ENCODE assay signal across 11 mouse cellular contexts in the genomic region with DNA sequence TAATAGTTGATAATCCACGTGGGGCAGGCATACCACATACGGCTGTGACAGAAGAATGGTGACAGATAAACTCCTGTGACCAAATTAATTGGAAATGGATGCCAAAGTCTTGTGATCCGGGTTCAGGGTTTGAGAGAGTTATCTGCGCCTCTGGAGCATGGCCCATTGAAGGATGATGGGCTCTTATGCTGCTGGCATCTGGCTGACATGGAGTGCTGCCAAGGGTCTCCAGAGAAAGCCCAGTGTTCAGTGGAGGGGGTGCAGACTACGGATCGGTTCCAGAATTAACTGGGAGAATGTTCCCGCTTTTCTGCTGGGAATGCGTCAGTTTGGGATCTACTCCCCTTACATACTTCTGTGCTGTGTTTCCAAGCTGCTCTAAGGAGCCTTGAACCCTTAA.
A peak's percentile ranks its signal among the peaks of the same experiment; 100 is the strongest.
DNase-seq lines count a peak whose midpoint lies in the region; ATAC-seq and TF ChIP-seq lines count a peak whose summit lies in the region.
"Had no signal": no experiment of that assay in that cellular context is flagged by ENCODE, and none has a peak within 500 bp of the region (broad histone marks: within the 10 kb centered on the region; RNA-seq: fewer than 3 reads in every experiment).

No protein-coding gene starts in this region.

- no peak overlapping the region for H3K27ac ChIP-seq in forebrain, embryonic 15.5 days (replicated peaks)
- no peak overlapping the region for H3K27ac ChIP-seq in forebrain, embryonic 10.5 days
- no peak overlapping the region for H3K27ac ChIP-seq in hindbrain, embryonic 14.5 days
- H3K27ac ChIP-seq in hindbrain, embryonic 12.5 days, result no peak overlapping the region
- H3K27ac ChIP-seq in midbrain, embryonic 14.5 days (replicated peaks; ENCODE audit: low read depth, low read length), result no peak overlapping the region
- no peak overlapping the region for H3K27ac ChIP-seq in midbrain, embryonic 11.5 days (ENCODE audit: low read depth, low read length)
- H3K27ac ChIP-seq in midbrain, postnatal 0 days (ENCODE audit: low read depth, low read length), result no peak overlapping the region
- H3K27ac ChIP-seq: embryonic facial prominence, embryonic 12.5 days; liver, embryonic 14.5 days had no signal

- 0 out of 2 replicates have a peak, but pooled peaks cover 3% of the 10 kb centered on the region for H3K4me1 ChIP-seq in forebrain, embryonic 15.5 days
- H3K4me1 ChIP-seq in forebrain, embryonic 10.5 days, result peaks cover 2% of the 10 kb centered on the region
- H3K4me1 ChIP-seq in hindbrain, embryonic 14.5 days (replicated peaks; ENCODE audit: control insufficient read depth, insufficient read depth, low read length), result 0 out of 2 replicates have a peak, but pooled peaks cover 5% of the 10 kb centered on the region
- peaks cover 2% of the 10 kb centered on the region; the same call in 1 of the 2 replicates for H3K4me1 ChIP-seq in hindbrain, embryonic 12.5 days
- H3K4me1 ChIP-seq in midbrain, embryonic 14.5 days (ENCODE audit: control insufficient read depth, insufficient read depth, low read length), result peaks cover 8% of the 10 kb centered on the region
- no peaks in the 10 kb centered on the region for H3K4me1 ChIP-seq in midbrain, embryonic 11.5 days (ENCODE audit: control insufficient read depth, insufficient read depth, low read length)
- no peaks in the 10 kb centered on the region for H3K4me1 ChIP-seq in midbrain, postnatal 0 days (ENCODE audit: insufficient read depth, low read length)
- H3K4me1 ChIP-seq: embryonic facial prominence, embryonic 12.5 days had no signal

- no peaks in the 10 kb centered on the region for H3K9me3 ChIP-seq in forebrain, embryonic 15.5 days
- H3K9me3 ChIP-seq in forebrain, embryonic 10.5 days, result no peaks in the 10 kb centered on the region
- H3K9me3 ChIP-seq in hindbrain, embryonic 14.5 days (ENCODE audit: control insufficient read depth, low read length), result no peaks in the 10 kb centered on the region
- H3K9me3 ChIP-seq in hindbrain, embryonic 12.5 days (replicated peaks), result no peaks in the 10 kb centered on the region
- H3K9me3 ChIP-seq in midbrain, embryonic 14.5 days (ENCODE audit: control insufficient read depth, low read length), result no peaks in the 10 kb centered on the region
- H3K9me3 ChIP-seq in midbrain, embryonic 11.5 days (ENCODE audit: control insufficient read depth, low read length), result no peaks in the 10 kb centered on the region
- H3K9me3 ChIP-seq in midbrain, postnatal 0 days (ENCODE audit: low read length), result no peaks in the 10 kb centered on the region
- H3K9me3 ChIP-seq: embryonic facial prominence, embryonic 12.5 days had no signal

- no peak overlapping the region for H3K4me2 ChIP-seq in forebrain, embryonic 15.5 days (replicated peaks)
- H3K4me2 ChIP-seq in hindbrain, embryonic 14.5 days (replicated peaks), result no peak overlapping the region
- H3K4me2 ChIP-seq in hindbrain, embryonic 12.5 days (replicated peaks), result no peak overlapping the region
- H3K4me2 ChIP-seq in midbrain, embryonic 14.5 days (ENCODE audit: low read length), result no peak overlapping the region
- no peak overlapping the region for H3K4me2 ChIP-seq in midbrain, embryonic 11.5 days
- H3K4me2 ChIP-seq in midbrain, postnatal 0 days (ENCODE audit: low read depth, low read length, poor library complexity, severe bottlenecking), result no peak overlapping the region
- H3K4me2 ChIP-seq: embryonic facial prominence, embryonic 12.5 days had no signal

- WGBS in forebrain, embryonic 15.5 days, result 43% methylated on average over 8 of the region's 8 CpGs
- WGBS in forebrain, embryonic 10.5 days, result 87% methylated on average over 8 of the region's 8 CpGs
- 62% methylated on average over 8 of the region's 8 CpGs for WGBS in hindbrain, embryonic 14.5 days
- WGBS in hindbrain, embryonic 12.5 days, result 76% methylated on average over 8 of the region's 8 CpGs
- 48% methylated on average over 8 of the region's 8 CpGs for WGBS in midbrain, embryonic 14.5 days
- 79% methylated on average over 8 of the region's 8 CpGs for WGBS in midbrain, embryonic 11.5 days
- 46% methylated on average over 8 of the region's 8 CpGs for WGBS in midbrain, postnatal 0 days

- TF ChIP-seq CTCF in midbrain, postnatal 0 days (IDR thresholded peaks at IDR 0.05), result no peak

- no peaks in the 10 kb centered on the region for H3K36me3 ChIP-seq in forebrain, embryonic 15.5 days
- no peaks in the 10 kb centered on the region for H3K36me3 ChIP-seq in forebrain, embryonic 10.5 days (replicated peaks)
- no peaks in the 10 kb centered on the region for H3K36me3 ChIP-seq in hindbrain, embryonic 14.5 days (replicated peaks; ENCODE audit: control insufficient read depth, insufficient read depth)
- no peaks in the 10 kb centered on the region for H3K36me3 ChIP-seq in hindbrain, embryonic 12.5 days
- H3K36me3 ChIP-seq in midbrain, embryonic 14.5 days (ENCODE audit: control insufficient read depth, insufficient read depth, low read length), result no peaks in the 10 kb centered on the region
- no peaks in the 10 kb centered on the region for H3K36me3 ChIP-seq in midbrain, embryonic 11.5 days (ENCODE audit: control insufficient read depth, insufficient read depth, low read length)
- no peaks in the 10 kb centered on the region for H3K36me3 ChIP-seq in midbrain, postnatal 0 days (ENCODE audit: insufficient read depth, low read length)
- H3K36me3 ChIP-seq: embryonic facial prominence, embryonic 12.5 days had no signal

- ATAC-seq in forebrain, embryonic 15.5 days (replicated peaks), result 0 out of 2 replicates have a peak, but pooled peaks have one; percentile 23
- peak; percentile 55; the same call in 1 of the 2 replicates for ATAC-seq in hindbrain, embryonic 14.5 days (ENCODE audit: low FRiP score)
- no peak for ATAC-seq in hindbrain, embryonic 12.5 days (ENCODE audit: low FRiP score)
- ATAC-seq in midbrain, embryonic 14.5 days (ENCODE audit: low FRiP score, low TSS enrichment), result peak; percentile 57; the same call in 1 of the 2 replicates
- ATAC-seq in midbrain, embryonic 11.5 days (ENCODE audit: low FRiP score), result no peak
- no peak; the same call in 1 of the 2 replicates for ATAC-seq in midbrain, postnatal 0 days (ENCODE audit: low FRiP score)

- DNase-seq in forebrain, embryonic 10.5 days (ENCODE audit: extremely low spot score, low spot score), result no peak
- DNase-seq in hindbrain, embryonic 14.5 days (ENCODE audit: low spot score), result no peak
- peak; percentile 59 for DNase-seq in midbrain, embryonic 14.5 days
- no peak for DNase-seq in midbrain, embryonic 11.5 days (ENCODE audit: low spot score, missing footprints)
- DNase-seq in midbrain, postnatal 0 days (ENCODE audit: low spot score), result peak; percentile 58
- DNase-seq: thymus, postnatal 4 days had no signal

- no peak overlapping the region for H3K9ac ChIP-seq in forebrain, embryonic 15.5 days (replicated peaks)
- no peak overlapping the region for H3K9ac ChIP-seq in hindbrain, embryonic 14.5 days
- no peak overlapping the region for H3K9ac ChIP-seq in hindbrain, embryonic 12.5 days
- no peak overlapping the region; the same call in 1 of the 2 replicates for H3K9ac ChIP-seq in midbrain, embryonic 14.5 days (replicated peaks; ENCODE audit: low read length)
- H3K9ac ChIP-seq in midbrain, embryonic 11.5 days (ENCODE audit: low read length), result no peak overlapping the region
- H3K9ac ChIP-seq in midbrain, postnatal 0 days (replicated peaks; ENCODE audit: low read length, poor library complexity, severe bottlenecking), result no peak overlapping the region
- H3K9ac ChIP-seq: embryonic facial prominence, embryonic 12.5 days; liver, embryonic 14.5 days had no signal

- no peak overlapping the region for H3K4me3 ChIP-seq in forebrain, embryonic 15.5 days
- no peak overlapping the region for H3K4me3 ChIP-seq in forebrain, embryonic 10.5 days
- H3K4me3 ChIP-seq in hindbrain, embryonic 14.5 days (replicated peaks; ENCODE audit: low read length), result no peak overlapping the region
- H3K4me3 ChIP-seq in hindbrain, embryonic 12.5 days, result no peak overlapping the region
- no peak overlapping the region for H3K4me3 ChIP-seq in midbrain, embryonic 14.5 days (replicated peaks; ENCODE audit: low read depth, low read length)
- H3K4me3 ChIP-seq in midbrain, embryonic 11.5 days (ENCODE audit: low read depth, low read length), result no peak overlapping the region
- no peak overlapping the region for H3K4me3 ChIP-seq in midbrain, postnatal 0 days (ENCODE audit: low read depth, low read length)
- H3K4me3 ChIP-seq: embryonic facial prominence, embryonic 12.5 days; myocyte had no signal

- no peaks in the 10 kb centered on the region for H3K27me3 ChIP-seq in forebrain, embryonic 15.5 days
- peaks cover 29% of the 10 kb centered on the region for H3K27me3 ChIP-seq in forebrain, embryonic 10.5 days (ENCODE audit: poor library complexity, severe bottlenecking)
- no peaks in the 10 kb centered on the region for H3K27me3 ChIP-seq in hindbrain, embryonic 14.5 days (ENCODE audit: control insufficient read depth, insufficient read depth, low read length)
- H3K27me3 ChIP-seq in hindbrain, embryonic 12.5 days, result peaks cover 2% of the 10 kb centered on the region
- no peaks in the 10 kb centered on the region for H3K27me3 ChIP-seq in midbrain, embryonic 14.5 days (ENCODE audit: control insufficient read depth, insufficient read depth, low read length)
- H3K27me3 ChIP-seq in midbrain, embryonic 11.5 days (ENCODE audit: control insufficient read depth, insufficient read depth, low read length), result no peaks in the 10 kb centered on the region
- H3K27me3 ChIP-seq in midbrain, postnatal 0 days (ENCODE audit: insufficient read depth, low read length), result no peaks in the 10 kb centered on the region
- H3K27me3 ChIP-seq: embryonic facial prominence, embryonic 12.5 days had no signal

Comparison
In these comparisons a context has a peak if more than half of its experiments do, and no peak if none do; other contexts are left out.
1. ATAC-seq: peak in forebrain, embryonic 15.5 days (single experiment), hindbrain, embryonic 14.5 days (single experiment) and midbrain, embryonic 14.5 days (single experiment); none in hindbrain, embryonic 12.5 days (single experiment), midbrain, embryonic 11.5 days (single experiment) and midbrain, postnatal 0 days (single experiment).
2. DNase-seq: peak in midbrain, embryonic 14.5 days (single experiment) and midbrain, postnatal 0 days (single experiment); none in forebrain, embryonic 10.5 days (single experiment), hindbrain, embryonic 14.5 days (single experiment) and midbrain, embryonic 11.5 days (single experiment).